Mouse (Mus musculus) 416B (cell line): ENCODE data around the gene Fyb2.
A peak's percentile ranks its signal among the peaks of the same experiment; 100 is the strongest.

Experiments
- DNase-seq: peaks from one replicate; pipeline ENCODE4 v3.0.0; 2011; ENCODE audit warnings: low read depth

Fyb2 gene

GRCm38 (mm10) chr4:105013718-105014117 lies 100.5 kb downstream of the Fyb2 start:
- DNase-seq, result no peak

GRCm38 (mm10) chr4:105015496-105015895 lies 102.2 kb downstream of the Fyb2 start:
- no peak for DNase-seq

- no peak for DNase-seq
Measured at GRCm38 (mm10) chr4:105016006-105016613, 102.9 kb downstream of the Fyb2 start.

- DNase-seq, result no peak
Measured at GRCm38 (mm10) chr4:105027278-105027677, 114.0 kb downstream of the Fyb2 start.

GRCm38 (mm10) chr4:105031104-105031503 lies 117.8 kb downstream of the Fyb2 start:
- no peak for DNase-seq

GRCm38 (mm10) chr4:105033153-105033552 lies 119.9 kb downstream of the Fyb2 start:
- DNase-seq, result no peak

GRCm38 (mm10) chr4:105034259-105034658 lies 121.0 kb downstream of the Fyb2 start:
- peak; percentile 27 for DNase-seq

- no peak for DNase-seq
Measured at GRCm38 (mm10) chr4:105050041-105050440, 136.8 kb downstream of the Fyb2 start.

GRCm38 (mm10) chr4:105051291-105051690 lies 138.0 kb downstream of the Fyb2 start:
- DNase-seq, result no peak
